Mouse (Mus musculus): ENCODE results near the gene Cyp1b1. TPM values are rescaled to one million over a fixed set of nuclear protein-coding genes. Genes with fewer than 3 reads are reported as not detected.

Cyp1b1 gene
- total RNA-seq, 4 experiments from 2014 or later, result 0.19 to 0.72 (median 0.54) TPM

DNA sequence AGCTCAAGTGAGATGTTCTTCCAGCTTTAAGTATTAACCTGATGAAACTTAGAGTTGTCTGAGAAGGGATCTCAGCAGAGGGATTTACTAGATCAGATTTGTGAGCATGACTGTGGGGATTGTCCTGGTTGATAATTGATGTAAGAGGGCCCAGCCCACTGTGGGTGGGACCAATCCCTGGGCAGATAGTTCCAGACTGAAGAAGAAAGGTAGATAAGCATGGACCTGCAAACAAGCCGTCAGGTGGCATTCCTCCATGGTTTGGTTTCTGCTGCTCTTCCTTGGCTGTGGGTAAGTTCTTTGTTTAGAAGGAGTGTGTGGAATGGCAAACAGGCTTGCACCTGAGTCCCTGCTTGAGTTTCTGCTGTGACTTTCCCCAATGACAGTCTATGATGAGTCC, 61.7 kb downstream of the Cyp1b1 start:
- no peak for DNase-seq (ENCODE audit: low spot score in 2 of 2)

Other genes with a start within 250 kb of the Cyp1b1 start
- 10 to 100 TPM; 11.5 to 20.1 (median 13.2) TPM for gene Rmdn2, start 103.2 kb downstream of the Cyp1b1 start, total RNA-seq (2022)
- 100 to 1,000 TPM; 140 to 155 (median 147) TPM for gene Atl2, start 181.1 kb upstream of the Cyp1b1 start, total RNA-seq (2022)

All from gastrocnemius, adult 8-10 months (tissue).